Mouse (Mus musculus) myocyte (in vitro differentiated cells): ENCODE data around the gene Mtfr2.

Experiments used
- CEBPB ChIP-seq: IDR thresholded peaks from 2 replicates; pipeline ENCODE4 v1.6.1; 2011; ENCODE audit warnings: mild to moderate bottlenecking, moderate library complexity; ENCODE audit not compliant: poor library complexity, insufficient read depth, severe bottlenecking
- MAX ChIP-seq: IDR thresholded peaks from one replicate; pipeline ENCODE4 v1.6.1; 2011; ENCODE audit warnings: low read depth, mild to moderate bottlenecking, control low read depth
- MYOD1 ChIP-seq, 3 experiments: IDR thresholded peaks; one replicate each; pipeline ENCODE4 v1.6.1; 2011; ENCODE audit warnings: control low read depth in 2 of 3, low read depth in 2 of 3, mild to moderate bottlenecking in 2 of 3, moderate library complexity in 1 of 3; ENCODE audit not compliant: insufficient read length in 2 of 3, control insufficient read depth in 1 of 3
- MYOG ChIP-seq, 3 experiments: IDR thresholded peaks; one replicate each; pipeline ENCODE4 v1.6.1; 2011; ENCODE audit warnings: control low read depth in 2 of 3, low read depth in 2 of 3, mild to moderate bottlenecking in 2 of 3; ENCODE audit not compliant: insufficient read length in 2 of 3, control insufficient read depth in 1 of 3, insufficient read depth in 1 of 3
- POLR2A ChIP-seq: IDR thresholded peaks from one replicate; pipeline ENCODE4 v1.6.1; 2011; ENCODE audit warnings: low read depth, mild to moderate bottlenecking, control low read depth, moderate library complexity; ENCODE audit not compliant: insufficient read length
- POLR2AphosphoS2 ChIP-seq: IDR thresholded peaks from one replicate; pipeline ENCODE4 v1.6.1; 2011; ENCODE audit warnings: low read depth, control low read depth; ENCODE audit not compliant: insufficient read length
- REST ChIP-seq: IDR thresholded peaks from one replicate; pipeline ENCODE4 v1.6.1; 2011; ENCODE audit warnings: mild to moderate bottlenecking, control low read depth, moderate library complexity; ENCODE audit not compliant: insufficient read depth, insufficient read length
- SRF ChIP-seq: IDR thresholded peaks from one replicate; pipeline ENCODE4 v1.6.1; 2011; ENCODE audit warnings: low read depth; ENCODE audit not compliant: control insufficient read depth, insufficient read length
- TCF12 ChIP-seq: IDR thresholded peaks from one replicate; pipeline ENCODE4 v1.6.1; 2011; ENCODE audit warnings: mild to moderate bottlenecking, control low read depth; ENCODE audit not compliant: poor library complexity, insufficient read depth, severe bottlenecking
- USF1 ChIP-seq: IDR thresholded peaks from one replicate; pipeline ENCODE4 v1.6.1; 2011; ENCODE audit warnings: low read depth, mild to moderate bottlenecking, control low read depth, moderate library complexity

GRCm38 (mm10) chr10:20398224-20398623, 50.7 kb downstream of the Mtfr2 start:
- TF ChIP-seq POLR2A (no peak), USF1 (no peak), MYOD1 (IDR thresholded peaks at IDR 0.05; ENCODE audit: control insufficient read depth in 1 of 3, insufficient read length in 2 of 3, low read depth in 2 of 3) (no peak), TCF12 (no peak), MAX (no peak), POLR2AphosphoS2 (no peak), MYOG (IDR thresholded peaks at IDR 0.05; ENCODE audit: control insufficient read depth in 1 of 3, insufficient read depth in 1 of 3, insufficient read length in 2 of 3, low read depth in 2 of 3) (no peak), CEBPB (no peak), SRF (no peak), REST (no peak)
